Mouse (Mus musculus): ENCODE measurements around the gene Reg3g.
"Not testable (repeated sequence)": the region's sequence is repeated elsewhere in the genome, so short reads cannot be mapped to it uniquely, and the experiment has no call there.

Reg3g gene

GRCm38 (mm10) chr6:78468772-78469171 is at the start of gene Reg3g:
TSS of gene Reg3g (minus strand) at chr6:78468872.
- no peak for DNase-seq

GRCm38 (mm10) chr6:78515777-78516446 is 47.2 kb upstream of the Reg3g start:
- DNase-seq, result no peak

- DNase-seq, result peak; percentile 35
Measured at GRCm38 (mm10) chr6:78512833-78513232, 44.2 kb upstream of the Reg3g start.

GRCm38 (mm10) chr6:78510173-78510900 is 41.7 kb upstream of the Reg3g start:
- no peak for DNase-seq

- DNase-seq, result peak; percentile 14
Measured at GRCm38 (mm10) chr6:78505745-78506144, 37.1 kb upstream of the Reg3g start.

GRCm38 (mm10) chr6:78494633-78495032 is 26.0 kb upstream of the Reg3g start:
- DNase-seq, result no peak

GRCm38 (mm10) chr6:78469287-78469686 is 615 bp upstream of the Reg3g start:
- no peak for DNase-seq

- DNase-seq, result no peak
Measured at GRCm38 (mm10) chr6:78463266-78463665, 5.4 kb downstream of the Reg3g start.

GRCm38 (mm10) chr6:78462360-78462759 is 6.3 kb downstream of the Reg3g start:
- no peak for DNase-seq

- DNase-seq, result no peak
Measured at GRCm38 (mm10) chr6:78460191-78460825, 8.4 kb downstream of the Reg3g start.

- no peak for DNase-seq
Measured at GRCm38 (mm10) chr6:78452804-78453203, 15.9 kb downstream of the Reg3g start.

- no peak for DNase-seq
Measured at GRCm38 (mm10) chr6:78448409-78448808, 20.3 kb downstream of the Reg3g start.

GRCm38 (mm10) chr6:78447202-78447601 is 21.5 kb downstream of the Reg3g start:
- no peak for DNase-seq

GRCm38 (mm10) chr6:78425497-78425896 is 43.2 kb downstream of the Reg3g start:
- DNase-seq, result no peak

- not testable (repeated sequence) for DNase-seq
Measured at GRCm38 (mm10) chr6:78422411-78422810, 46.3 kb downstream of the Reg3g start, which contains the start of gene Reg1. TSS of gene Reg1 (plus strand) at chr6:78422711.
